Mouse (Mus musculus) frontal cortex, postnatal 10 days (tissue): ENCODE results near the gene Tmem25.
A peak's percentile ranks its signal among the peaks of the same experiment; 100 is the strongest.

Experiments used
- DNase-seq, 2 experiments: peaks; one replicate each; pipeline ENCODE4 v3.0.0; 2022; ENCODE audit warnings: low spot score in 2 of 2, mixed read lengths in 1 of 2

Gene Tmem25

GRCm38 (mm10) chr9:44799102-44799957 lies at the start of gene Tmem25:
Gene Tmem25 (minus strand): TSS chr9:44799307.
- peak; percentile 84 to 87 for DNase-seq

- DNase-seq: no peak
Observed at GRCm38 (mm10) chr9:44847446-44847845, 48.3 kb upstream of the Tmem25 start.

- DNase-seq: no peak
Observed at GRCm38 (mm10) chr9:44841241-44841640, 42.1 kb upstream of the Tmem25 start.

- peak in 1 of 2 experiments; percentile 68 for DNase-seq
Observed at GRCm38 (mm10) chr9:44836439-44836838, 37.3 kb upstream of the Tmem25 start.

- DNase-seq: no peak
Observed at GRCm38 (mm10) chr9:44832356-44832755, 33.2 kb upstream of the Tmem25 start.

- no peak for DNase-seq
Observed at GRCm38 (mm10) chr9:44830506-44830905, 31.4 kb upstream of the Tmem25 start.

- no peak for DNase-seq
Observed at GRCm38 (mm10) chr9:44828944-44829343, 29.8 kb upstream of the Tmem25 start.

- DNase-seq: no peak
Observed at GRCm38 (mm10) chr9:44826660-44827059, 27.6 kb upstream of the Tmem25 start.

- no peak for DNase-seq
Observed at GRCm38 (mm10) chr9:44819920-44820827, 21.1 kb upstream of the Tmem25 start.

- no peak for DNase-seq
Observed at GRCm38 (mm10) chr9:44817522-44817921, 18.4 kb upstream of the Tmem25 start.

- no peak for DNase-seq
Observed at GRCm38 (mm10) chr9:44814179-44814578, 15.1 kb upstream of the Tmem25 start.

- DNase-seq: no peak
Observed at GRCm38 (mm10) chr9:44810316-44810715, 11.2 kb upstream of the Tmem25 start.

- DNase-seq: no peak
Observed at GRCm38 (mm10) chr9:44807778-44808177, 8.7 kb upstream of the Tmem25 start.

- DNase-seq: no peak
Observed at GRCm38 (mm10) chr9:44807141-44807540, 8.0 kb upstream of the Tmem25 start.

GRCm38 (mm10) chr9:44805536-44805935 lies 6.4 kb upstream of the Tmem25 start:
- no peak for DNase-seq

GRCm38 (mm10) chr9:44804678-44805077 lies 5.6 kb upstream of the Tmem25 start:
- DNase-seq: no peak

- no peak for DNase-seq
Observed at GRCm38 (mm10) chr9:44802808-44803450, 3.8 kb upstream of the Tmem25 start, which contains the start of gene Ttc36. Gene Ttc36 (minus strand): TSS chr9:44803072.

GRCm38 (mm10) chr9:44801669-44802068 lies 2.6 kb upstream of the Tmem25 start:
- no peak for DNase-seq

- DNase-seq: no peak
Observed at GRCm38 (mm10) chr9:44799958-44800324, 834 bp upstream of the Tmem25 start.

- no peak for DNase-seq
Observed at GRCm38 (mm10) chr9:44798298-44798697, 809 bp downstream of the Tmem25 start.

- no peak for DNase-seq
Observed at GRCm38 (mm10) chr9:44792842-44793241, 6.3 kb downstream of the Tmem25 start.
